Mouse (Mus musculus): Measurements from ENCODE around the gene Cdh3.

DNA sequence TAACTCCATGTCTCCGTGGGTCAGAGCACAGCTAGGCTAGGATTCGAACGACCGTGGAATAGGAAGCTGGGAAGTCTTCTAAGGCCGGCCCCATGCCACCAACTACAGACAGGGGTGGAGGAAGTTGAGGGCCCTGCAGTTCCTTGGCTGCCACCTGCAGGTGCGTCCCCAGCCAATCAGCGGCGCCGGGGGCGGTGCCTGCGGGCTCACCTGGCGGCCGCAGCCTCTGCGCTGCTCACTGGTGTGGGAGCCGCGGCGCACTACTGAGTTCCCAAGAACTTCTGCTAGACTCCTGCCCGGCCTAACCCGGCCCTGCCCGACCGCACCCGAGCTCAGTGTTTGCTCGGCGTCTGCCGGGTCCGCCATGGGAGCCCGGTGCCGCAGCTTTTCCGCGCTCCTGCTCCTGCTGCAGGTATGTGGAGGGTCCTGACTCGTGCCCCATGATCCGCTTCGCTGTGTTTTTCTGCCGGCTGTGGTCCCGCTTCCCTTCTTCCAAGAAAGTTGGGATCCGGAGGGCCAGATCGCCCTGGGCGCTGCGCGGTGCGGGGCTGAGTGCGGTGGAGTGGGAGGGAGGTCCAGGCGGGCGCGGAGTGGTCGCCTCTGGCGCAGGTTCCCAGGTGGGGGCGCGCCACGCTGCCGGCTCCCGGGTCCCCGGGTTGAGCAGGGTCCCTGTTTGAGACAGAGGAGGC, 92.6 kb downstream of the Cdh3 start, which contains the start of gene Cdh1:
- TF ChIP-seq CTCF (IDR thresholded peaks at IDR 0.05; ENCODE audit: low read depth) = no peak
- TF ChIP-seq EP300 (IDR thresholded peaks at IDR 0.05; ENCODE audit: low read depth) = no peak
